Mouse (Mus musculus) megakaryocyte progenitor cell, adult 5-6 weeks (primary cell): ENCODE measurements around the gene Smc1a. TPM values are rescaled to one million over a fixed set of nuclear protein-coding genes. Genes with fewer than 3 reads are reported as not detected.
"Not testable (repeated sequence)": the region's sequence is repeated elsewhere in the genome, so short reads cannot be mapped to it uniquely, and the experiment has no call there.

Experiments
- ATAC-seq: replicated peaks from 2 replicates; pipeline ENCODE4 v1.8.0; 2016; ENCODE audit warnings: mild to moderate bottlenecking, moderate TSS enrichment, inconsistent platforms; ENCODE audit not compliant: poor library complexity
- total RNA-seq, 2 experiments: library from RNA; stranded (forward) in 1 of 2; stranded (reverse) in 1 of 2; fragments of 157-497, 149-512 nt in 1 of 2; fragments of 200-1000 nt in 1 of 2; gene quantifications; 2 replicates each; pipeline versions ENCODE4 v1.2.3 to v1.2.4; 2015 to 2017

Gene Smc1a
- total RNA-seq (2015), result 121 and 125 TPM in 2 replicates
- 264 and 317 TPM in 2 replicates for total RNA-seq (2017)

- peak; percentile 88 for ATAC-seq
Observed at GRCm38 (mm10) chrX:152016151-152017145, at the start of gene Smc1a, which contains the start of gene Ribc1. Smc1a (plus strand) TSS chrX:152016428. Ribc1 (minus strand) TSS chrX:152016295.

- ATAC-seq, result no peak
Observed at GRCm38 (mm10) chrX:151999006-151999710, 17.1 kb upstream of the Smc1a start.

- no peak for ATAC-seq
Observed at GRCm38 (mm10) chrX:152001182-152001684, 15.0 kb upstream of the Smc1a start.

DNA sequence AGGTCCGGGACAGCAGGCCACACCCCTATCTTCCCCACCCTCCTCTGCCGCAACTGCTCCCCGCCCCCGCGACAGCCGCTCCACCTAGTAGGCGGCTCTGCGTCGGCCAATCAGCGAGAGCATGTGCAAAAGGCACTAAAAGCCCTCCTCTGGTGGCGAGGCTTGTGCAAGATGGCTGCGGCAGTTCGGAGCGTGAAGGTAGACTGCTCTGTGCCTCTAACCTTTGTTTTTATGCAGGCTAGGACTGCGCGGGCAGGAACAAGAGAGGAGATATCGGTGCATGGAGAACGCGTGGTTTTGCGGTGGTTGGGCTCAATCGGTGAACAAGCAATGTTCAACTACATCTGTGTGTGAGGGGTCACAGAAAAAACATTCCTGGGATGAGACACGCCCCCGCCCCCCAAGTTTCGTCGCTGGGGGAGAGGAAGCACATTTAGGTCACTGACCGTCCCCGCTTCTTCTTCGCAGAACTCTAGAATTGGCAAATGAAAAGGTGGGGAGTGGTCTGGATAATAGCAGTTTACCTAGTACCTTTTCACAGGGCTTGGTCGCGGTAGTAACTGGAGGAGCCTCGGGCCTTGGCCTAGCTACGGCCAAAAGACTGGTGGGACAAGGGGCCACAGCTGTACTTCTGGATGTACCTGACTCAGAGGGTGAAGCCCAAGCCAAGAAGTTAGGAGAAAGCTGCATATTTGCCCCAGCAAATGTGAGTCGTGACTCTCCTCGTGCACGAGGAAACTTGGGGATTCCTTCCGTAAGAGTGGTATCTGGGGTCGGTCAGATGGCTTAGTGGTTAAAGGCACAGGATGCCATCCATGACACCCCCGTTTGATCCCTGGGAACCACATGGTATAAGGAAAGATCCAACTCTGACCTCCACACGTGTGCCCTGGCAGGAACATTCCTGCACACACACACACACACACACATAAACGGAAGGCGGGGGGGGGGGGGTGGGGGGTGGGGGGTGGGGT is 14.2 kb upstream of the Smc1a start, which contains the start of gene Hsd17b10:
TSS of gene Hsd17b10 (plus strand) at position 109 of the 974 bp plus-strand sequence.
- ATAC-seq, result peak; percentile 99

DNA sequence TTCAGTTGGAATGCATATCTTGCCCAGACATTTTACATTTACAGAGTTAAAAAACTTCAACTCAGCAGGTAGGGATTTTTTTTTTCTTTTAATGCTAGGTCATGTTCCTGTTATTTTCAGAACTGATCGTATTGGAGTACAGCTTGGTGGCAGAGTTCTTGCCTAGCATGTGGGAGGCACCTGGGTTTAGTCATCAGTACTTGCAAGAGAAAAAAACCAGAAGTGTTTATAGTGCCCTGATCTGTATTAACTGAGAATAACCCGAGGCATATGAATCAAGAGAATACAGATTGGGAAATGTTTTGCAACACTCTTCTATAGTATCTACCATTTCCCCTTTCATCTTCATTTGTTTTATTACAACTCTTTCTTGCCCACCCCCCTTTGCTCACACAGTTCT is 13.4 kb upstream of the Smc1a start:
- peak; percentile 45 for ATAC-seq

DNA sequence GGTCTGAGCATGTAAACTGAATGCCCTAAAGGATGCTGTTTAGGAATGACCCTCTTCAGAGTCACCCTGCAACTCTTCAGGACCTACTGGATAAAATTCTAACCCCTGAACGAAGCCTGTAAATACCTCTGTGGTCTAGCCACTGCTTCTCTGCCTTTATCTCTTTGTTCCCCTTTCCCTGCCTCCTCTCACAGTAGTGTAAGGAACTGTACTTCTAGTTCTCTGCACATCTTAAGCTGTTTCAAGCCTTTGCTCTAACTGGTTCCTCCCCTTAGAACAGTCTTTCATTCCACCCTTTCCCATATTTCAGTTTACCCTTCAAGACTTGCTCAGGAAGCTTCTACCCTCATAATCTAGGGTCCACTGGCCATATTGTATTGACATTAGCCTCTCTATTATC is 8.4 kb upstream of the Smc1a start:
- ATAC-seq, result no peak

DNA sequence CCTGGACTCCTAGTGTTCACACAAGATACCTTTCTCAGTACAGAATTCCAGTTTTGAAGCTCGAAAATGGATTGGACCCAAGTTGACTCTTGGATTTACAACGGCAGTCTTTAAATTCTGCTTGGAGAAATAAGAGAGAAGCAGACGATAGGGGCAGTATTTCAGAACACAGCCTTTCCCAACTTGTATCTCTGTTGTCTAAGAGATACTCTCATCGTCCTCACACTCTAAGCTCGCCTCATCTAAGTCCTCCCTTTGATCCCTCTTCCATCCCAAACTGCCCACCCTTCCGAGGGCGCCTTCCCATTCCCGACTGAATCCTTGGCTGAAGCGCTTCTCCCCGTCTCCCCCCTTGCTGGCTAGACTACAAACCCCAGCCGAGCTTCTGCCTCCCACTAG is 477 bp upstream of the Smc1a start:
- peak; percentile 27; the same call in 1 of the 2 replicates for ATAC-seq

DNA sequence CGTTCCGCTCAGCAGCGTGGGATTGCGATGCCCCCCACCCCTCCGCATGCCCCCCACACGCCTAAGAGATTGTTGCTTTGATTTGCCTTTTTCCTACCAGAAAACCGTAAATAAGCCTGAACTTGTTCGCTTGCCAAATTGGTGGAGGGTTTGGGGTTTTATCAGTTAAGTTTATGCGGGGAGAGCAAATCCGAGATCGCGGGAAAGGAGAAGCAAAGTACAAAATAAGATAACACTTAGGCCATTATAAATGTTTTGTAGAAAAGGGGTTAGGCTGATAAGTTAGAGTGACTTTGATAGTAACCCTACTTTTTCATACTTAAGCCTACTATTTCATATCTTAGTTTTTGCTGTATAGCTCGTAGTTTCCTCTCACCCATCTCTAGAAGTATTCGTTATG is 958 bp downstream of the Smc1a start:
- ATAC-seq, result no peak

DNA sequence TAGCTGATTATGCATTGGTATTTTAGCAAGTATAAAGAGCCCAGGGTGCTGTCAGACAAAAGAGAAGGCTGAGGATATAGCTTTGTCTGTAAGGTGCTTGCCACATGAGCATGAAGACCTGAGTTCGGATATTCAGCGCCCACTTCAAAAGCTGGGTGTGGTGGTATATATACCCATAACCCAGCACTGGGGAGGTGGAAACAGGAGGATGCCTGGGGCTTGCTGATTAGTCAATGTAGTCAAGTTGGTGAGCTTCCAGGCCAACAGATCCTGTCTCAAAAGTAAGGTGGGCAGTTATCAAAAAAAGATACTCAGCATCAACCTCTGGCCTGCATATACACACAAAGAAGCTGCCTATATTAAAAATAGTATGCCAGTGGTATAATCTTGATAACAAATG is 3.1 kb downstream of the Smc1a start:
- ATAC-seq, result peak; percentile 26; the same call in 1 of the 2 replicates

DNA sequence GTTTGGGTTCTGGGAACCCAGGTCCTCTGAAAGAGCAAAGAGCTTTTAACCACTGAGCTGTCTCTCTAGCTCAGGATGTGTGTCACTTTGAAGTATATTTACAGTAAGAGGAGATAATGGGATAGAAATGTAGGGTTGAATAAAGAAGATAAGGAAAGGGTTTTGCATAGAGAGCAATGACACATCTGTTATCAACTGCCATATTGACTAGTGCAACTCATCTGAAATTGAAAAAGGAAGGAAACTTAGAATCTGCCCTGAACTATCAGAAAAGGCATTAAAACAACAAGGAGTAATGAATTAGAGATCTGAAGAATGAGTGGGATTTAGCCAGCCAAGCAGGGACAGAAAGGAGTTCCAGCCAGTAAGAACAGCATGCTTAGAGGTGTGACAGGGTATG is 23.6 kb downstream of the Smc1a start:
- ATAC-seq, result peak; percentile 94

GRCm38 (mm10) chrX:152047230-152047629 is 31.0 kb downstream of the Smc1a start:
- 0 out of 2 replicates have a peak, but pooled peaks have one; percentile 20 for ATAC-seq

DNA sequence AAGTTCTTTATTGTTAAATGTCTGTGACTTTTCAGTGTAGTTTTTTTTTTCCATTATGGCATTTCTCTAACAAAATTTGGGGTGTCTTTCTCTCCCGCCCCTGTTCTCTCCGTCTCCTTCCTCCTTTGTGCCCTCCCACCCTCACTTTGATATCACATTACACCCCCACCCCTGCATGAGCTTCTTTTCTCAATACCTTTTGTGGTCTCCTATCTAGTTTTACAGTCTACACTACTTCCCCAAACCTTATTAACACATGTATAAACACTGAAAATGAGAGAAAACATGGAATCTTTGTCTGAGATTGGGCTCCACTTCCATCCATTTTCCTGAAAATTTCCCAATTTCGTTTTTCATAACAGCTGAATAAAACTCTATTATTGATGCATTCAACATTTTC is 36.3 kb downstream of the Smc1a start:
- ATAC-seq, result no peak

DNA sequence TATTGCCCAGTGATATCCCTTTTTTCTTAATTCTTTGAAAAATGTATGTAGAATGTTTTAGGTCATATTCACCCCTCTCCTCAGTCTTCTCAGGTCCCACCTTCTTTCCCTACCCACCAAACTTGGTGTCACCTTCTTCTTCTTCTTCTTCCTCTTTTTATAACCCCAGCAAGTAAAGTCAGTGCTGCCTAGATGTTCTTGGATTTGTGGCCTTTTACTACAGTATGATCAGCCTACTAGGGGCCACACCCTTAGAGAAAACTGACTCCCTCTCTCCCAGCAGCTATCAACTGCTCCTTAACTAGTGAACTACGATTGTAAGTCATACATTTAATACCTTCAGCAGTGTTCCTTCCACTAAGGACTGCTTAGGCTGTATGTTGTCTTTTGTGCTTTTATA is 37.9 kb downstream of the Smc1a start:
- no peak for ATAC-seq

- ATAC-seq, result 0 out of 2 replicates have a peak, but pooled peaks have one; percentile 46
Observed at GRCm38 (mm10) chrX:152065674-152066073, 49.4 kb downstream of the Smc1a start.

DNA sequence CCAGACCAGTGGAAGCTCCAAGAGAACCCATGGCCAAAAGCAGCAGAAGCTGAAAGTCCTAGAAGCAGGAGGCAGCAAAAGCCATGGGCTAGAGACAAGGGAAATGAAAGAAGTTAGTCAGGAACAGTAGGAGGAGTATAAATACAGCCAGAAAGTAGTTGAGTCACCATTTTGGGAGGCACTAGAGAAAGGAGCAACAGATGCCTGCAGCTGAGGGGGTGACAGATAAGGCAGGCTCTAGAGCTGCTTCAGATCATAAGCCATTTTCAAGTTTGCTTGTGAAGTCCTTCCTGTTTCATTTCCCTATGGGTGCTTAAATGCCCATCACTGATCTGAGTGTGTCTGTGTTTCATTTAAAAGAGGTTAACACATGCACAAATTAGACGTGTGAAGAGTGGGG is 51.6 kb downstream of the Smc1a start:
- ATAC-seq, result peak; percentile 76

GRCm38 (mm10) chrX:152089832-152090614 is 73.8 kb downstream of the Smc1a start:
- ATAC-seq, result not testable (repeated sequence)

- no peak for ATAC-seq
Observed at GRCm38 (mm10) chrX:152097572-152097971, 81.3 kb downstream of the Smc1a start.
